In the genomic region with DNA sequence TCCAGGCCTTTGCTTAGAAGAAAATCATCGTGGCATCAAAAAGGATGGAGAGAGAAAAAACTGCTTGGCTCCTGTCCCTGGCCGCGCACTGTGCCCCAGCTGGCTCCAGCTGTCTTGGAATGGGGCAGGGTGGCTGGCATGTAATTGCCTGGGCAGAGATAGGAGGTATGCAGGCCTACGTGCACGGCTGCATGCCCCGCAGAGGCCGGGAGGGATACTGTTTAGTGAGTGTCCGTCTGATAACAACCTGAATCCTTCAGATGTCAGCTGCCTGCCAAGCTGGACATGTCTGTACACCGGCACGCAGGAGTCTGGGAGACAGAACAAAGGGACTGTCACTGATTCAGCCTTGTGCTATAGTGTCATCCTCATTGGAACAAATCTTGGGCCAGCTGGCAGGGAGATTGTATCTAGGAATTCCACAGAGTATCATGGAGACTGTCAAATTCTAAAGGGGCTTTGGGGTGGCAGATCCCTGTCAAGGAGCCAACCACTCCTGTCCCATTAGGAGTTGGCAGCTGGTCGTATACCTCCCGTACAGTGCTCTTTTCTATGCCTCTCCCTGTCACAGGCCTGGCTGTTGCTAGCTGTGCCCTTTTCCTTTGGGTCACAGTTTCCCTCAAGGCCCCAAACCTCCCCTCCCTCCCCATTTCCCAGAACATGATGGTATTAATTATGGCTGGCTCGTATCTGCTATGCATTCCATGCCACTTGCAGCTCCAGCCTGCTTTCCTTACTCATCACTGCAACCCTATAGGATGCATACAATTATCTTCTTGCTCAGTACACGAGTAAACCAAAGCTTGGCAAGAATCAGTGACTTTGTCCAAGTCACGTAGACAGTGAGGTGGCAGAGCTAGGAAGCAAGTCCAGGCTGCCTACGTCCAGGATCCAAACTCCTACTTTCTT, we compare ENCODE assay signal across 8 mouse cellular contexts.
DNase-seq lines count a peak whose midpoint lies in the region; ATAC-seq and TF ChIP-seq lines count a peak whose summit lies in the region.

No protein-coding gene starts in this region.

- no peak overlapping the region for H3K4me2 ChIP-seq in intestine, embryonic 16.5 days (ENCODE audit: low read depth, low read length)
- H3K4me2 ChIP-seq in stomach, embryonic 16.5 days (ENCODE audit: low read depth, low read length), result no peak overlapping the region

- H3K36me3 ChIP-seq in intestine, embryonic 16.5 days (ENCODE audit: control insufficient read depth, insufficient read depth, low read length), result no peaks in the 10 kb centered on the region
- no peaks in the 10 kb centered on the region for H3K36me3 ChIP-seq in stomach, embryonic 16.5 days (ENCODE audit: control insufficient read depth, insufficient read depth, low read length)
- H3K36me3 ChIP-seq in thymus, adult 2 months (ENCODE audit: control insufficient read depth, insufficient read depth, low read length), result no peaks in the 10 kb centered on the region

- no peaks in the 10 kb centered on the region for H3K27me3 ChIP-seq in intestine, embryonic 16.5 days (replicated peaks; ENCODE audit: control insufficient read depth, insufficient read depth, low read length)
- no peaks in the 10 kb centered on the region for H3K27me3 ChIP-seq in stomach, embryonic 16.5 days (ENCODE audit: control insufficient read depth, insufficient read depth, low read length)
- H3K27me3 ChIP-seq in thymus, adult 2 months (ENCODE audit: control insufficient read depth, insufficient read depth, low read length), result no peaks in the 10 kb centered on the region

- no peak overlapping the region for H3K4me3 ChIP-seq in intestine, embryonic 16.5 days (ENCODE audit: low read length)
- H3K4me3 ChIP-seq in stomach, embryonic 16.5 days (replicated peaks; ENCODE audit: low read length), result no peak overlapping the region
- H3K4me3 ChIP-seq in thymus, adult 2 months (ENCODE audit: control insufficient read depth, insufficient read depth, low read length), result no peak overlapping the region

- ATAC-seq in intestine, embryonic 16.5 days, result peak; percentile 61
- ATAC-seq in stomach, embryonic 16.5 days (ENCODE audit: insufficient read depth, low FRiP score), result peak; percentile 76

- H3K27ac ChIP-seq in intestine, embryonic 16.5 days (ENCODE audit: low read length), result no peak overlapping the region
- H3K27ac ChIP-seq in stomach, embryonic 16.5 days (ENCODE audit: low read length), result 0 out of 2 replicates have a peak overlapping the region, but pooled peaks have one; percentile 39
- no peak overlapping the region for H3K27ac ChIP-seq in thymus, adult 2 months (ENCODE audit: control insufficient read depth, insufficient read depth, low read length)

- TF ChIP-seq CTCF in thymus, adult 2 months (IDR thresholded peaks at IDR 0.05; ENCODE audit: borderline replicate concordance, control insufficient read depth, extremely low read depth, insufficient read depth, low read length, poor library complexity), result no peak

- TF ChIP-seq POLR2A in thymus, adult 2 months (IDR thresholded peaks at IDR 0.05; ENCODE audit: control insufficient read depth, extremely low read depth, insufficient read depth, low read length, poor library complexity), result no peak

- H3K9me3 ChIP-seq in intestine, embryonic 16.5 days (ENCODE audit: control insufficient read depth, low read length), result no peaks in the 10 kb centered on the region
- no peaks in the 10 kb centered on the region for H3K9me3 ChIP-seq in stomach, embryonic 16.5 days (replicated peaks; ENCODE audit: control insufficient read depth, low read length)

- 53% methylated on average over 16 of the region's 16 CpGs for WGBS in intestine, embryonic 16.5 days
- 56% methylated on average over 16 of the region's 16 CpGs for WGBS in stomach, embryonic 16.5 days
- WGBS in thymus, adult 2 months, result 92% methylated on average over 16 of the region's 16 CpGs

- peaks cover 13% of the 10 kb centered on the region; the same call in 1 of the 2 replicates for H3K4me1 ChIP-seq in intestine, embryonic 16.5 days (ENCODE audit: control insufficient read depth, insufficient read depth, low read length)
- H3K4me1 ChIP-seq in stomach, embryonic 16.5 days (ENCODE audit: control insufficient read depth, insufficient read depth, low read length), result peaks cover 7% of the 10 kb centered on the region
- peaks cover 47% of the 10 kb centered on the region for H3K4me1 ChIP-seq in thymus, adult 2 months (replicated peaks; ENCODE audit: control insufficient read depth, insufficient read depth, low read length)

- peak; percentile 13 for DNase-seq in adrenal gland, adult 2 months
- DNase-seq in adrenal gland, adult 8-10 months, result no peak
- peak; percentile 10 for DNase-seq in right cerebral cortex, postnatal 4 days
- no peak for DNase-seq in right cerebral cortex, postnatal 25 days
- DNase-seq in right cerebral cortex, postnatal 36 days (ENCODE audit: low spot score in 2 of 2), result no peak
- DNase-seq in thymus, adult 2 months, result no peak

- H3K9ac ChIP-seq in intestine, embryonic 16.5 days (ENCODE audit: low read depth, low read length), result no peak overlapping the region
- no peak overlapping the region for H3K9ac ChIP-seq in stomach, embryonic 16.5 days (ENCODE audit: low read length)

Comparison
In these comparisons a context has a peak if more than half of its experiments do, and no peak if none do; other contexts are left out.
1. DNase-seq: peak in adrenal gland, adult 2 months (single experiment) and right cerebral cortex, postnatal 4 days (single experiment); none in adrenal gland, adult 8-10 months (single experiment), right cerebral cortex, postnatal 25 days (single experiment), right cerebral cortex, postnatal 36 days (0 of 2) and thymus, adult 2 months (single experiment).